24 mouse cellular contexts compared by ENCODE assay signal in genomic region chr14:75646968-75647829, GRCm38 (mm10). TPM values are rescaled to one million over a fixed set of nuclear protein-coding genes. Genes with fewer than 3 reads are reported as not detected.
DNase-seq lines count a peak whose midpoint lies in the region; ATAC-seq lines count a peak whose summit lies in the region.
"Had no signal": no experiment of that assay in that cellular context is flagged by ENCODE, and none has a peak within 500 bp of the region (broad histone marks: within the 10 kb centered on the region; RNA-seq: fewer than 3 reads in every experiment).

No protein-coding gene starts in this region.

- H3K4me3 ChIP-seq in hindbrain, embryonic 14.5 days (replicated peaks; ENCODE audit: low read length) = no peak overlapping the region
- no peak overlapping the region for H3K4me3 ChIP-seq in hindbrain, embryonic 12.5 days
- no peak overlapping the region for H3K4me3 ChIP-seq in forebrain, embryonic 13.5 days
- H3K4me3 ChIP-seq in midbrain, embryonic 11.5 days (ENCODE audit: low read depth, low read length) = no peak overlapping the region
- H3K4me3 ChIP-seq in neural tube, embryonic 14.5 days (ENCODE audit: low read depth, low read length) = no peak overlapping the region
- H3K4me3 ChIP-seq: embryonic facial prominence, embryonic 10.5 days; erythroblast, embryonic 14.5 days; gastrocnemius, adult 2 months; heart, embryonic 15.5 days; kidney, embryonic 15.5 days; layer of hippocampus, adult 2 months had no signal

- H3K27me3 ChIP-seq in hindbrain, embryonic 14.5 days (ENCODE audit: control insufficient read depth, insufficient read depth, low read length) = no peaks in the 10 kb centered on the region
- no peaks in the 10 kb centered on the region for H3K27me3 ChIP-seq in hindbrain, embryonic 12.5 days
- H3K27me3 ChIP-seq in forebrain, embryonic 13.5 days = no peaks in the 10 kb centered on the region
- H3K27me3 ChIP-seq in midbrain, embryonic 11.5 days (ENCODE audit: control insufficient read depth, insufficient read depth, low read length) = no peaks in the 10 kb centered on the region
- H3K27me3 ChIP-seq in neural tube, embryonic 14.5 days (ENCODE audit: control insufficient read depth, insufficient read depth, low read length) = no peaks in the 10 kb centered on the region
- H3K27me3 ChIP-seq: heart, embryonic 15.5 days; kidney, embryonic 15.5 days had no signal

- peak overlapping the region; percentile 49 for H3K27ac ChIP-seq in hindbrain, embryonic 14.5 days
- no peak overlapping the region for H3K27ac ChIP-seq in hindbrain, embryonic 12.5 days
- peak overlapping the region; percentile 40 for H3K27ac ChIP-seq in forebrain, embryonic 13.5 days
- no peak overlapping the region for H3K27ac ChIP-seq in midbrain, embryonic 11.5 days (ENCODE audit: low read depth, low read length)
- peak overlapping the region; percentile 13; the same call in 1 of the 2 replicates for H3K27ac ChIP-seq in neural tube, embryonic 14.5 days (ENCODE audit: low read depth, low read length)
- H3K27ac ChIP-seq: embryonic facial prominence, embryonic 10.5 days; gastrocnemius, adult 2 months; heart, embryonic 15.5 days; kidney, embryonic 15.5 days; layer of hippocampus, adult 2 months; macrophage had no signal

- peak; percentile 58; the same call in 1 of the 2 replicates for ATAC-seq in hindbrain, embryonic 14.5 days (ENCODE audit: low FRiP score)
- ATAC-seq in hindbrain, embryonic 12.5 days (ENCODE audit: low FRiP score) = no peak; the same call in 1 of the 2 replicates
- ATAC-seq in forebrain, embryonic 13.5 days = peak; percentile 70
- ATAC-seq in midbrain, embryonic 11.5 days (ENCODE audit: low FRiP score) = peak; percentile 50
- ATAC-seq in neural tube, embryonic 14.5 days (ENCODE audit: low read depth) = peak; percentile 74; the same call in 1 of the 2 replicates

- H3K36me3 ChIP-seq in hindbrain, embryonic 14.5 days (replicated peaks; ENCODE audit: control insufficient read depth, insufficient read depth) = no peaks in the 10 kb centered on the region
- no peaks in the 10 kb centered on the region for H3K36me3 ChIP-seq in hindbrain, embryonic 12.5 days
- no peaks in the 10 kb centered on the region for H3K36me3 ChIP-seq in forebrain, embryonic 13.5 days (ENCODE audit: poor library complexity, severe bottlenecking)
- no peaks in the 10 kb centered on the region for H3K36me3 ChIP-seq in midbrain, embryonic 11.5 days (ENCODE audit: control insufficient read depth, insufficient read depth, low read length)
- H3K36me3 ChIP-seq in neural tube, embryonic 14.5 days (ENCODE audit: control insufficient read depth, insufficient read depth, low read length) = no peaks in the 10 kb centered on the region
- H3K36me3 ChIP-seq: embryonic facial prominence, embryonic 10.5 days; heart, embryonic 15.5 days; kidney, embryonic 15.5 days had no signal

- no peaks in the 10 kb centered on the region for H3K9me3 ChIP-seq in hindbrain, embryonic 14.5 days (ENCODE audit: control insufficient read depth, low read length)
- no peaks in the 10 kb centered on the region for H3K9me3 ChIP-seq in hindbrain, embryonic 12.5 days (replicated peaks)
- H3K9me3 ChIP-seq in forebrain, embryonic 13.5 days (replicated peaks) = no peaks in the 10 kb centered on the region
- no peaks in the 10 kb centered on the region for H3K9me3 ChIP-seq in midbrain, embryonic 11.5 days (ENCODE audit: control insufficient read depth, low read length)
- H3K9me3 ChIP-seq in neural tube, embryonic 14.5 days (ENCODE audit: control insufficient read depth, low read length) = no peaks in the 10 kb centered on the region
- H3K9me3 ChIP-seq: embryonic facial prominence, embryonic 10.5 days; heart, embryonic 15.5 days; kidney, embryonic 15.5 days had no signal

- H3K9ac ChIP-seq in hindbrain, embryonic 14.5 days = peak overlapping the region; percentile 12; the same call in 1 of the 2 replicates
- H3K9ac ChIP-seq in hindbrain, embryonic 12.5 days = no peak overlapping the region
- 0 out of 2 replicates have a peak overlapping the region, but pooled peaks have one; percentile 16 for H3K9ac ChIP-seq in forebrain, embryonic 13.5 days
- 0 out of 2 replicates have a peak overlapping the region, but pooled peaks have one; percentile 22 for H3K9ac ChIP-seq in midbrain, embryonic 11.5 days (ENCODE audit: low read length)
- no peak overlapping the region for H3K9ac ChIP-seq in neural tube, embryonic 14.5 days (replicated peaks; ENCODE audit: low read depth, low read length)
- H3K9ac ChIP-seq: heart, embryonic 15.5 days; kidney, embryonic 15.5 days had no signal

- H3K4me1 ChIP-seq in hindbrain, embryonic 14.5 days (replicated peaks; ENCODE audit: control insufficient read depth, insufficient read depth, low read length) = peaks cover 6% of the 10 kb centered on the region; the same call in 1 of the 2 replicates
- H3K4me1 ChIP-seq in hindbrain, embryonic 12.5 days = no peaks in the 10 kb centered on the region
- peaks cover 18% of the 10 kb centered on the region for H3K4me1 ChIP-seq in forebrain, embryonic 13.5 days
- peaks cover 6% of the 10 kb centered on the region for H3K4me1 ChIP-seq in midbrain, embryonic 11.5 days (ENCODE audit: control insufficient read depth, insufficient read depth, low read length)
- no peaks in the 10 kb centered on the region for H3K4me1 ChIP-seq in neural tube, embryonic 14.5 days (ENCODE audit: control insufficient read depth, insufficient read depth, low read length)
- H3K4me1 ChIP-seq: heart, embryonic 15.5 days had no signal

- peak; percentile 46 for DNase-seq in hindbrain, embryonic 14.5 days (ENCODE audit: low spot score)
- peak; percentile 90 for DNase-seq in midbrain, embryonic 11.5 days (ENCODE audit: low spot score, missing footprints)
- DNase-seq in urinary bladder, postnatal 25 days (ENCODE audit: low spot score) = no peak
- no peak for DNase-seq in kidney, postnatal 4 days
- DNase-seq in adrenal gland, adult 2 months = no peak
- DNase-seq: adrenal gland, postnatal 25 days; cerebellum, postnatal 36 days; gastrocnemius, adult 2 months; heart, adult 11 months; right cerebral cortex, postnatal 4 days had no signal

- 0 out of 2 replicates have a peak overlapping the region, but pooled peaks have one; percentile 9 for H3K4me2 ChIP-seq in hindbrain, embryonic 14.5 days (replicated peaks)
- H3K4me2 ChIP-seq in hindbrain, embryonic 12.5 days (replicated peaks) = no peak overlapping the region
- peak overlapping the region; percentile 32 for H3K4me2 ChIP-seq in forebrain, embryonic 13.5 days
- peak overlapping the region; percentile 12; the same call in 1 of the 2 replicates for H3K4me2 ChIP-seq in midbrain, embryonic 11.5 days
- no peak overlapping the region for H3K4me2 ChIP-seq in neural tube, embryonic 14.5 days (ENCODE audit: low read depth, low read length)
- H3K4me2 ChIP-seq: heart, embryonic 15.5 days had no signal

- 30% methylated on average over 20 of the region's 20 CpGs for WGBS in hindbrain, embryonic 14.5 days
- WGBS in hindbrain, embryonic 12.5 days = 52% methylated on average over 20 of the region's 20 CpGs
- 21% methylated on average over 20 of the region's 20 CpGs for WGBS in forebrain, embryonic 13.5 days
- 32% methylated on average over 20 of the region's 20 CpGs for WGBS in midbrain, embryonic 11.5 days
- WGBS in neural tube, embryonic 14.5 days = 37% methylated on average over 20 of the region's 20 CpGs

RNA-seq across cellular contexts. Expression of gene Erich6b, which starts 5.1 kb away (rescaled TPM):
- polyA plus RNA-seq in hindbrain, embryonic 14.5 days (2014; fragmentation: Nextera tagmentation; extraction: Ambion mirVana) = not detected in 2 replicates
- not detected in 2 replicates for polyA plus RNA-seq in hindbrain, embryonic 12.5 days (2016; fragmentation: Nextera tagmentation; extraction: Ambion mirVana)
- polyA plus RNA-seq in forebrain, embryonic 13.5 days (2015; fragmentation: Nextera tagmentation; extraction: Ambion mirVana) = not detected in 2 replicates
- polyA plus RNA-seq in midbrain, embryonic 11.5 days (2014; fragmentation: Nextera tagmentation; extraction: Ambion mirVana) = not detected in 2 replicates
- polyA plus RNA-seq in neural tube, embryonic 14.5 days (2014; fragmentation: Nextera tagmentation; extraction: Ambion mirVana) = not detected in 2 replicates
- not detected for total RNA-seq in adrenal gland, adult 2 months (2021)
- polyA plus RNA-seq in adrenal gland, adult 2 months (2012; rRNA removed) = not detected in 2 replicates
- total RNA-seq: adrenal gland, postnatal 25 days; gastrocnemius, adult 2 months; layer of hippocampus, adult 2 months; left cerebral cortex, adult 8-10 months had no signal
- polyA plus RNA-seq: embryonic facial prominence, embryonic 10.5 days; erythroblast, embryonic 14.5 days; heart, embryonic 15.5 days; limb, embryonic 14.5 days; liver, embryonic 16.5 days; macrophage; stomach, embryonic 14.5 days; thymus, postnatal 0 days had no signal

RNA-seq across cellular contexts. Expression of gene Spert, which starts 54.3 kb away (rescaled TPM):
- not detected in 2 replicates for polyA plus RNA-seq in hindbrain, embryonic 14.5 days (2014; fragmentation: Nextera tagmentation; extraction: Ambion mirVana)
- not detected in 2 replicates for polyA plus RNA-seq in hindbrain, embryonic 12.5 days (2016; fragmentation: Nextera tagmentation; extraction: Ambion mirVana)
- polyA plus RNA-seq in forebrain, embryonic 13.5 days (2015; fragmentation: Nextera tagmentation; extraction: Ambion mirVana) = not detected in 2 replicates
- not detected in 2 replicates for polyA plus RNA-seq in midbrain, embryonic 11.5 days (2014; fragmentation: Nextera tagmentation; extraction: Ambion mirVana)
- not detected in 2 replicates for polyA plus RNA-seq in neural tube, embryonic 14.5 days (2014; fragmentation: Nextera tagmentation; extraction: Ambion mirVana)
- not detected for total RNA-seq in adrenal gland, adult 2 months (2021)
- polyA plus RNA-seq in adrenal gland, adult 2 months (2012; rRNA removed) = not detected in 2 replicates
- total RNA-seq: adrenal gland, postnatal 25 days; gastrocnemius, adult 2 months; layer of hippocampus, adult 2 months; left cerebral cortex, adult 8-10 months had no signal
- polyA plus RNA-seq: embryonic facial prominence, embryonic 10.5 days; heart, embryonic 15.5 days; kidney, embryonic 15.5 days; limb, embryonic 14.5 days; liver, embryonic 16.5 days; macrophage; stomach, embryonic 14.5 days; thymus, postnatal 0 days had no signal

Comparison
In these comparisons a context has a peak if more than half of its experiments do, and no peak if none do; other contexts are left out.
1. H3K27ac ChIP-seq: peak in hindbrain, embryonic 14.5 days (single experiment), forebrain, embryonic 13.5 days (single experiment) and neural tube, embryonic 14.5 days (single experiment); none in hindbrain, embryonic 12.5 days (single experiment) and midbrain, embryonic 11.5 days (single experiment).
2. H3K4me2 ChIP-seq: peak in hindbrain, embryonic 14.5 days (single experiment), forebrain, embryonic 13.5 days (single experiment) and midbrain, embryonic 11.5 days (single experiment); none in hindbrain, embryonic 12.5 days (single experiment) and neural tube, embryonic 14.5 days (single experiment).
3. H3K9ac ChIP-seq: peak in hindbrain, embryonic 14.5 days (single experiment), forebrain, embryonic 13.5 days (single experiment) and midbrain, embryonic 11.5 days (single experiment); none in hindbrain, embryonic 12.5 days (single experiment) and neural tube, embryonic 14.5 days (single experiment).
4. DNase-seq: peak in hindbrain, embryonic 14.5 days (single experiment) and midbrain, embryonic 11.5 days (single experiment); none in urinary bladder, postnatal 25 days (single experiment), kidney, postnatal 4 days (0 of 2) and adrenal gland, adult 2 months (single experiment).